Mouse (Mus musculus): Measurements from ENCODE around the gene Gm5426. TPM values are rescaled to one million over a fixed set of nuclear protein-coding genes. Genes with fewer than 3 reads are reported as not detected.
A peak's percentile ranks its signal among the peaks of the same experiment; 100 is the strongest.
"Not testable (repeated sequence)": the region's sequence is repeated elsewhere in the genome, so short reads cannot be mapped to it uniquely, and the experiment has no call there.

The Gm5426 gene
- polyA plus RNA-seq, 1 experiment from 2014 or later, result not detected

DNA sequence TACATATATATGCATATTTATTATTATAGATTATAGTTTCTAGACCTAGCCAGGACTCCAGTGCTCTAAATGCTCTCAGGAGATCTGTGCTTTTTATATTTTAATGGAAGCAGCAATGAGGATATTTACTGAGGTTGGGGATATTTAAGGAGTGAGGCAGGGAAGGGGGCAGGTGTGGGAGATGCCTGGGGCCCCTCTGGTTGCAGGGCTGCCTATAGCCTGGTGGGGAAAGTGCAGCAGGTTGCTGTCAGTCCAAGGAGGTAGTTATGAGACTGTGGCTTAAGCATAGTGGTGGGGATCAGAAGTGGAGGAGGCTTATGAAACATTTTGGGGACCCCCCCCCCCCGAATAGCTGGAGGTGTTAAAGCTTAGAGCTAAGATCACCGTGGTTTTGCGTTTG, 6.0 kb upstream of the Gm5426 start:
- no peak for ATAC-seq (ENCODE audit: low read depth)
- no peaks in the 10 kb centered on the region for H3K36me3 ChIP-seq (ENCODE audit: control insufficient read depth, insufficient read depth, low read length)
- peaks cover 3% of the 10 kb centered on the region for H3K4me1 ChIP-seq (replicated peaks; ENCODE audit: control insufficient read depth, insufficient read depth, low read length)
- H3K27ac ChIP-seq (ENCODE audit: low read length), result no peak overlapping the region
- no peaks in the 10 kb centered on the region for H3K9me3 ChIP-seq (ENCODE audit: control insufficient read depth, low read length)
- H3K4me2 ChIP-seq (ENCODE audit: low read depth, low read length), result no peak overlapping the region
- no peaks in the 10 kb centered on the region for H3K27me3 ChIP-seq (ENCODE audit: control insufficient read depth, insufficient read depth, low read depth, low read length)
- no peak overlapping the region for H3K9ac ChIP-seq (ENCODE audit: low read length)
- 71% methylated on average over 3 of the region's 3 CpGs for WGBS
- H3K4me3 ChIP-seq (ENCODE audit: low read length), result no peak overlapping the region

- Histone ChIP-seq H3K4me2 (ENCODE audit: low read depth, low read length) (no peak overlapping the region), H3K27ac (ENCODE audit: low read length) (no peak overlapping the region), H3K9me3 (ENCODE audit: control insufficient read depth, low read length) (no peaks in the 10 kb centered on the region), H3K27me3 (ENCODE audit: control insufficient read depth, insufficient read depth, low read depth, low read length) (no peaks in the 10 kb centered on the region), H3K4me3 (ENCODE audit: low read length) (no peak overlapping the region), H3K9ac (ENCODE audit: low read length) (no peak overlapping the region), H3K36me3 (ENCODE audit: control insufficient read depth, insufficient read depth, low read length) (no peaks in the 10 kb centered on the region), H3K4me1 (replicated peaks; ENCODE audit: control insufficient read depth, insufficient read depth, low read length) (peaks cover 3% of the 10 kb centered on the region)
- ATAC-seq (ENCODE audit: low read depth), result no peak
- WGBS, result 89% methylated on average over 6 of the region's 6 CpGs
These were observed 5.3 kb upstream of the Gm5426 start for GRCm38 (mm10) chr10:96131112-96131511.

DNA sequence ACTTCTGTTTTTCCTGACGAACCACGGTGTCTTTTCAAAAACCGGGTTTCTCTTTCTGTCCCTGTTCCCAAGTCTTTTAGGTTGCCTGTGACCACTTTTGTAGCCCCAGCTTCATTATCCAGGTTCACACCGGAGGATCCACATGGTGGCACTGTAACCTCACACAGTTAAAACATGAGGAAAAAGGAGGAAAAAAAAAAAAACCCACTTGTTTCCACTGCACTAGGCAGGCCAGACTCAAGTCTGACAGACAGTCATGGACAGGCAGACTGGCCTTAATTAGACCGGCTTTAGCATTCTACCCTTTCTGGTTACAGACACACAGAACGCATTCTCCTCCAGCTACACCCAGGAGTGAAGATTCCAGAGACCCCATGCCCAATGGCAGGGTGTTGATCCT, 4.2 kb upstream of the Gm5426 start:
- Histone ChIP-seq H3K36me3 (ENCODE audit: control insufficient read depth, insufficient read depth, low read length) (no peaks in the 10 kb centered on the region), H3K27ac (ENCODE audit: low read length) (no peak overlapping the region), H3K4me2 (ENCODE audit: low read depth, low read length) (no peak overlapping the region), H3K27me3 (ENCODE audit: control insufficient read depth, insufficient read depth, low read depth, low read length) (no peaks in the 10 kb centered on the region), H3K4me1 (replicated peaks; ENCODE audit: control insufficient read depth, insufficient read depth, low read length) (peaks cover 3% of the 10 kb centered on the region), H3K9me3 (ENCODE audit: control insufficient read depth, low read length) (no peaks in the 10 kb centered on the region), H3K9ac (ENCODE audit: low read length) (no peak overlapping the region), H3K4me3 (ENCODE audit: low read length) (no peak overlapping the region)
- ATAC-seq (ENCODE audit: low read depth), result peak; percentile 54; the same call in 1 of the 2 replicates
- WGBS, result 25% methylated on average over 6 of the region's 6 CpGs

DNA sequence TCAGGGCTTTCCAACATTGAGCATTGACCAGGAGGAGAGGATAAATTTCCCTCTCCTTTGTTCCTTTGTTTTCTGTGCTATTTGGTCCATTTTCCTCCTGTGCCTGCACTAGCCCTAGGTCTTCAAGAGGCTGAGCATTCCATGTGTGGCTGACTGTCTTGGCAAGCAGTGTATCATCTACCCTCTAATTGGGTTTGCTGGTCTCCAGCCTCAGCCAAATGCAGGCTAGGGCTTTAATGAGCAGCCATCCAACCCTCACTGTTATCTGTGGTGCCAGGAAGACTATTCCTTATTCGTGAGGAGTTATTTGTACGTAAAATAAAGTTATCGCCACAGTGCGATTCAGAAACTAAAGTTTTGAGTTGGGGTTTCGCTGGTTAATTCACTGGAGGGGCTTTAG, 2.2 kb downstream of the Gm5426 start:
- no peak overlapping the region for H3K4me3 ChIP-seq (ENCODE audit: low read length)
- H3K4me2 ChIP-seq (ENCODE audit: low read depth, low read length), result no peak overlapping the region
- H3K27ac ChIP-seq (ENCODE audit: low read length), result no peak overlapping the region
- 79% methylated on average over 5 of the region's 5 CpGs for WGBS
- H3K4me1 ChIP-seq (replicated peaks; ENCODE audit: control insufficient read depth, insufficient read depth, low read length), result no peaks in the 10 kb centered on the region
- H3K27me3 ChIP-seq (ENCODE audit: control insufficient read depth, insufficient read depth, low read depth, low read length), result no peaks in the 10 kb centered on the region
- no peaks in the 10 kb centered on the region for H3K36me3 ChIP-seq (ENCODE audit: control insufficient read depth, insufficient read depth, low read length)
- H3K9me3 ChIP-seq (ENCODE audit: control insufficient read depth, low read length), result no peaks in the 10 kb centered on the region
- no peak overlapping the region for H3K9ac ChIP-seq (ENCODE audit: low read length)
- no peak for ATAC-seq (ENCODE audit: low read depth)

- H3K27ac ChIP-seq (ENCODE audit: low read length); ATAC-seq (ENCODE audit: low read depth); H3K36me3 ChIP-seq (ENCODE audit: control insufficient read depth, insufficient read depth, low read length); H3K4me2 ChIP-seq (ENCODE audit: low read depth, low read length); H3K4me3 ChIP-seq (ENCODE audit: low read length); H3K9me3 ChIP-seq (ENCODE audit: control insufficient read depth, low read length); H3K4me1 ChIP-seq (replicated peaks; ENCODE audit: control insufficient read depth, insufficient read depth, low read length); H3K9ac ChIP-seq (ENCODE audit: low read length); H3K27me3 ChIP-seq (ENCODE audit: control insufficient read depth, insufficient read depth, low read depth, low read length): not testable (repeated sequence)
- WGBS, result 76% methylated on average over 4 of the region's 4 CpGs
These were observed 2.9 kb downstream of the Gm5426 start for GRCm38 (mm10) chr10:96139274-96139673.

GRCm38 (mm10) chr10:96146578-96146977, 10.2 kb downstream of the Gm5426 start:
- Histone ChIP-seq H3K27ac (ENCODE audit: low read length) (no peak overlapping the region), H3K27me3 (ENCODE audit: control insufficient read depth, insufficient read depth, low read depth, low read length) (no peaks in the 10 kb centered on the region), H3K9ac (ENCODE audit: low read length) (no peak overlapping the region), H3K9me3 (ENCODE audit: control insufficient read depth, low read length) (no peaks in the 10 kb centered on the region), H3K4me2 (ENCODE audit: low read depth, low read length) (no peak overlapping the region), H3K4me1 (replicated peaks; ENCODE audit: control insufficient read depth, insufficient read depth, low read length) (peaks cover 10% of the 10 kb centered on the region), H3K4me3 (ENCODE audit: low read length) (no peak overlapping the region), H3K36me3 (ENCODE audit: control insufficient read depth, insufficient read depth, low read length) (no peaks in the 10 kb centered on the region)
- 85% methylated on average over 5 of the region's 5 CpGs for WGBS
- no peak for ATAC-seq (ENCODE audit: low read depth)

DNA sequence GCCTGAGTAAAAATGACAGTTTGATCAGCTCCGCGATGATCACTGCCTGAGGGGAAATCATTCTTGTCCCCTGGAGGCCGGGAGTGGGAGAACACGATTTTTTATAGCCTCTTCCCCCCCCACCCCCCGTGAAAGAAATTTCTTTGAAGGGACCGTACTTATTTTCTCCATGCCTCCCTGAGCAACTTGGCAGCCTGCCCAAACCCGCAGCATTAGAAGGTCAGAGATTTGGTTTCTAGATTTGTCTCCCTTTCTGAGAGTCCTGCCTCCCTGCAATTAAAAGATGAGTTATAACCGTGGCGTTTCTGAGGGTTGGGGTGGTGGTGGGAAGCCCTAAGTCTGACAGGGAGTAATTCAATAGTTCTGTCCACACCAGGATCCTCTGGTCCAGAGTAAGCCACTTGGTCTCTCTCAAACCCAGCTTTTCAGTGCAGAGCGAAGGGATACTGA, 11.9 kb downstream of the Gm5426 start:
- Histone ChIP-seq H3K36me3 (ENCODE audit: control insufficient read depth, insufficient read depth, low read length) (no peaks in the 10 kb centered on the region), H3K9me3 (ENCODE audit: control insufficient read depth, low read length) (no peaks in the 10 kb centered on the region), H3K9ac (ENCODE audit: low read length) (no peak overlapping the region), H3K4me2 (ENCODE audit: low read depth, low read length) (0 out of 2 replicates have a peak overlapping the region, but pooled peaks have one; percentile 8), H3K27me3 (ENCODE audit: control insufficient read depth, insufficient read depth, low read depth, low read length) (no peaks in the 10 kb centered on the region), H3K4me3 (ENCODE audit: low read length) (no peak overlapping the region), H3K4me1 (replicated peaks; ENCODE audit: control insufficient read depth, insufficient read depth, low read length) (peaks cover 10% of the 10 kb centered on the region), H3K27ac (ENCODE audit: low read length) (no peak overlapping the region)
- WGBS, result 32% methylated on average over 10 of the region's 10 CpGs
- no peak for ATAC-seq (ENCODE audit: low read depth)

- H3K36me3 ChIP-seq (ENCODE audit: control insufficient read depth, insufficient read depth, low read length), result no peaks in the 10 kb centered on the region
- H3K9me3 ChIP-seq (ENCODE audit: control insufficient read depth, low read length), result no peaks in the 10 kb centered on the region
- ATAC-seq (ENCODE audit: low read depth), result peak; percentile 96
- no peak overlapping the region for H3K9ac ChIP-seq (ENCODE audit: low read length)
- no peak overlapping the region for H3K4me3 ChIP-seq (ENCODE audit: low read length)
- WGBS, result 57% methylated on average over 12 of the region's 12 CpGs
- peaks cover 10% of the 10 kb centered on the region for H3K4me1 ChIP-seq (replicated peaks; ENCODE audit: control insufficient read depth, insufficient read depth, low read length)
- no peak overlapping the region for H3K4me2 ChIP-seq (ENCODE audit: low read depth, low read length)
- H3K27ac ChIP-seq (ENCODE audit: low read length), result 0 out of 2 replicates have a peak overlapping the region, but pooled peaks have one; percentile 39
- no peaks in the 10 kb centered on the region for H3K27me3 ChIP-seq (ENCODE audit: control insufficient read depth, insufficient read depth, low read depth, low read length)
These were observed 14.2 kb downstream of the Gm5426 start for GRCm38 (mm10) chr10:96150401-96151116.

DNA sequence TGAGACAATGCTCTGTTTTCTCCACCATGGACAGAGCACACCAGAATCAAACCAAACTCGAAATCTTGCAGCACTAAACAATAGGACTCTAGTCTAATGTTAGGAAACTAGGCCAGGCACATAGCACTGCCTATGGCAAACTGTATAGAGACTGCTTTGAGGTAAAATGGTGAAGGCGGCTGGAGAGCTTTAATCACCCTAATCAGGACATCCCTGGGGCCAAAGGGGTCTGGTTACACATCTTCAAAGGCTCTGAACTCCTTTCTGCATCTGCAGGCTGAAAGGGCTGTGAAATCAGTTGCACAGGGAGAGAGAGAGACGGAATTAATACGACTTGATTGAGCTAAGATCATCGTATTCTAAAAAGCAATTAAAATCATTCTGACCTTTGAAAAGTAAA, 16.9 kb downstream of the Gm5426 start:
- Histone ChIP-seq H3K27me3 (ENCODE audit: control insufficient read depth, insufficient read depth, low read depth, low read length) (no peaks in the 10 kb centered on the region), H3K4me3 (ENCODE audit: low read length) (no peak overlapping the region), H3K36me3 (ENCODE audit: control insufficient read depth, insufficient read depth, low read length) (no peaks in the 10 kb centered on the region), H3K4me2 (ENCODE audit: low read depth, low read length) (no peak overlapping the region), H3K9ac (ENCODE audit: low read length) (no peak overlapping the region), H3K4me1 (replicated peaks; ENCODE audit: control insufficient read depth, insufficient read depth, low read length) (peaks cover 7% of the 10 kb centered on the region), H3K9me3 (ENCODE audit: control insufficient read depth, low read length) (no peaks in the 10 kb centered on the region), H3K27ac (ENCODE audit: low read length) (no peak overlapping the region)
- 51% methylated on average over 5 of the region's 5 CpGs for WGBS
- no peak for ATAC-seq (ENCODE audit: low read depth)

Measured in lung, embryonic 16.5 days (tissue).